Mouse (Mus musculus) T-helper 2 cell (primary cell): ENCODE measurements around the gene Gm12830.

Experiments used
- in situ Hi-C: fragments of 300-600 bp; cut with MboI, MseI; formaldehyde crosslinking; loops from one replicate; pipeline ENCODE4 v1.15.1; 2025; ENCODE audit warnings: high pct_unique_total_duplicates

The Gm12830 gene

GRCm38 (mm10) chr4:114821567-114822192, at the start of gene Gm12830:
Gm12830 (plus strand) TSS chr4:114821722.
- in situ Hi-C loops, result no loop called here

- in situ Hi-C loops, result no loop called here
These were observed 48.2 kb upstream of the Gm12830 start for GRCm38 (mm10) chr4:114773316-114773715.

- in situ Hi-C loops, result no loop called here
These were observed 43.8 kb upstream of the Gm12830 start for GRCm38 (mm10) chr4:114777625-114778202.

GRCm38 (mm10) chr4:114778716-114779474, 42.6 kb upstream of the Gm12830 start:
- in situ Hi-C loops, result no loop called here

- in situ Hi-C loops, result no loop called here
These were observed 42.1 kb upstream of the Gm12830 start for GRCm38 (mm10) chr4:114779475-114779757.

GRCm38 (mm10) chr4:114779758-114780546, 41.6 kb upstream of the Gm12830 start:
- in situ Hi-C loops, result no loop called here

- in situ Hi-C loops, result no loop called here
These were observed 38.7 kb upstream of the Gm12830 start for GRCm38 (mm10) chr4:114782851-114783250.

GRCm38 (mm10) chr4:114784735-114785134, 36.8 kb upstream of the Gm12830 start:
- in situ Hi-C loops, result no loop called here

GRCm38 (mm10) chr4:114788856-114789255, 32.7 kb upstream of the Gm12830 start:
- in situ Hi-C loops, result no loop called here

- in situ Hi-C loops, result loop anchor here (5.0 kb wide), 1 partner anchor 86 kb away; no protein-coding TSS in a partner anchor
These were observed 29.9 kb upstream of the Gm12830 start for GRCm38 (mm10) chr4:114791650-114792049.

- in situ Hi-C loops, result loop anchor here (5.0 kb wide), 1 partner anchor 83 kb away; no protein-coding TSS in a partner anchor
These were observed 27.7 kb upstream of the Gm12830 start for GRCm38 (mm10) chr4:114793836-114794235.

- in situ Hi-C loops, result no loop called here
These were observed 24.1 kb upstream of the Gm12830 start for GRCm38 (mm10) chr4:114797254-114797914.

- in situ Hi-C loops, result no loop called here
These were observed 23.4 kb upstream of the Gm12830 start for GRCm38 (mm10) chr4:114798041-114798624.

GRCm38 (mm10) chr4:114804096-114804495, 17.4 kb upstream of the Gm12830 start:
- in situ Hi-C loops, result no loop called here

- in situ Hi-C loops, result no loop called here
These were observed 2.4 kb upstream of the Gm12830 start for GRCm38 (mm10) chr4:114818963-114819702.

- in situ Hi-C loops, result no loop called here
These were observed 13.5 kb downstream of the Gm12830 start for GRCm38 (mm10) chr4:114834770-114835581.

- in situ Hi-C loops, result no loop called here
These were observed 19.9 kb downstream of the Gm12830 start for GRCm38 (mm10) chr4:114841336-114841920.

GRCm38 (mm10) chr4:114842376-114842960, 20.9 kb downstream of the Gm12830 start:
- in situ Hi-C loops, result no loop called here
